Mouse (Mus musculus) limb, embryonic 11.5 days (tissue): Measurements from ENCODE around the gene Bglap2. TPM values are rescaled to one million over a fixed set of nuclear protein-coding genes. Genes with fewer than 3 reads are reported as not detected.

Experiments used
- ATAC-seq: fragments of 200-750 bp; cut with Nextera tagmentation; 2 replicates; pipeline ENCODE4 v1.8.0; 2017; ENCODE audit warnings: low read depth; ENCODE audit not compliant: insufficient number of reproducible peaks, low FRiP score, low TSS enrichment
- DNase-seq: peaks from one replicate; pipeline ENCODE4 v3.0.0-alpha.2; 2015; ENCODE audit warnings: low spot score
- H3K27ac ChIP-seq: fragments of 300-500 bp; sonication (generic); replicated peaks from 2 replicates; pipeline ENCODE4 v1.5.1; 2014; ENCODE audit warnings: low read depth, mild to moderate bottlenecking, low read length
- H3K27me3 ChIP-seq: fragments of 300-500 bp; sonication (generic); 2 replicates; pipeline ENCODE4 v1.6.1; 2014; ENCODE audit warnings: mild to moderate bottlenecking, low read length, mixed read lengths; ENCODE audit not compliant: control insufficient read depth, insufficient read depth
- H3K36me3 ChIP-seq: fragments of 300-500 bp; sonication (generic); 2 replicates; pipeline ENCODE4 v1.6.1; 2014; ENCODE audit warnings: mild to moderate bottlenecking, low read length, moderate library complexity, mixed read lengths; ENCODE audit not compliant: control insufficient read depth, insufficient read depth
- H3K4me1 ChIP-seq: fragments of 300-500 bp; sonication (generic); 2 replicates; pipeline ENCODE4 v1.6.1; 2014; ENCODE audit warnings: low read length, mixed read lengths; ENCODE audit not compliant: control insufficient read depth, insufficient read depth
- H3K4me2 ChIP-seq: fragments of 300-500 bp; sonication (generic); 2 replicates; pipeline ENCODE4 v1.6.1; 2014; ENCODE audit warnings: low read depth, mild to moderate bottlenecking, moderate library complexity; ENCODE audit not compliant: severe bottlenecking
- H3K4me3 ChIP-seq: fragments of 300-500 bp; sonication (generic); 2 replicates; pipeline ENCODE4 v1.5.1; 2014; ENCODE audit warnings: low read depth, low read length
- H3K9ac ChIP-seq: fragments of 300-500 bp; sonication (generic); 2 replicates; pipeline ENCODE4 v1.6.1; 2014; ENCODE audit warnings: mild to moderate bottlenecking, low read length
- H3K9me3 ChIP-seq: fragments of 300-500 bp; sonication (generic); 2 replicates; pipeline ENCODE4 v1.6.1; 2016; ENCODE audit warnings: low read length; ENCODE audit not compliant: control insufficient read depth
- WGBS: fragments of 180-500 bp; shearing (Covaris S2); extraction: QIAGEN DNeasy Blood & Tissue Kit; methylation state at CpG from one replicate; pipeline ENCODE4 v1.1.7; 2014; 5-methylcytosine and 5-hydroxymethylcytosine counted together
- polyA plus RNA-seq: library from polyadenylated mRNA; unstranded; fragments of >200 nt; fragmentation: Nextera tagmentation; extraction: Ambion mirVana; gene quantifications from 2 replicates; pipeline ENCODE4 v1.2.1, GENCODE M21; 2014

The Bglap2 gene
- polyA plus RNA-seq, 1 experiment from 2014 or later, result not detected

DNA sequence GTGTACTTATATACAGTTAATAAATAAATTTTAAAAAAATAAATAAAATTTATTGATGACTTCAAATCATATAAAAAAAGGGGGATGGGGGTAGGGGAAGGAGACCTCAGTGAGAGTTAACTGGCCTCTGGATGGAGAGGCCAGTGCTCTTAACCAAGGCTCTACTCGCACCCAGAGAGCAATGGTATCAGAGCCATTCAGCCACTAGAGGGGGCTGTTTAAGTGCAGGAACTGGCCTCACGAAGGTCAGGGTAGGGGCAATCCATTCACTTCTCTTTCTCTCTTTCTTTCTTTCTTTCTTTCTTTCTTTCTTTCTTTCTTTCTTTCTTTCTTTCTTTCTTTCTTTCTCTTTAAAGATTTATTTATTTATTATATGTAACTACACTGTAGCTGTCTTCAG lies 47.2 kb downstream of the Bglap2 start:
- Histone ChIP-seq H3K4me2 (no peak overlapping the region), H3K4me1 (peaks cover 4% of the 10 kb centered on the region; the same call in 1 of the 2 replicates), H3K27me3 (no peaks in the 10 kb centered on the region), H3K27ac (no peak overlapping the region), H3K9me3 (no peaks in the 10 kb centered on the region), H3K4me3 (no peak overlapping the region), H3K36me3 (peaks cover 3% of the 10 kb centered on the region; the same call in 1 of the 2 replicates), H3K9ac (no peak overlapping the region)
- DNase-seq, result peak; percentile 62
- no peak for ATAC-seq
- WGBS, result 29% methylated on average over 2 of the region's 2 CpGs

DNA sequence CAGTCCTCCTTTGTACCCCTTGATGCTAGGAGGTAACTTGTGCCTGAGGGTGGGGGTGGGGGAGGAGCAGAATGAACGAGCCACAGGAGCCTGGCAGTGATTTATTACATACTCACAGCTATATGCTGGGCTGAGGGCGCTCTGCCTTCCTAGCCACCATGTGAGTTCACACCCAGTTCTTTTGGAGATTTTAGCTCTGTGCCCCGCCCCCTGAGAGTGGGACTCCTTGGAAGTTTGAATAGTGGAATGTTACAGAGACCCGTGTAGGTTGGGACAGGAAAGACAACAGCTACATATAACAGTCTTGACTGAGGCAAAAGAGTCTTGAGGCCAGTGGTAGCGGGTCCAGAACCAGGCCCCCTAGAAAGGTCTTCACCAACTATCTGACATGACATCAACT lies 49.5 kb downstream of the Bglap2 start:
- Histone ChIP-seq H3K4me2 (no peak overlapping the region), H3K36me3 (peaks cover 3% of the 10 kb centered on the region; the same call in 1 of the 2 replicates), H3K9ac (no peak overlapping the region), H3K27ac (no peak overlapping the region), H3K4me3 (no peak overlapping the region), H3K9me3 (no peaks in the 10 kb centered on the region), H3K4me1 (peaks cover 5% of the 10 kb centered on the region; the same call in 1 of the 2 replicates), H3K27me3 (no peaks in the 10 kb centered on the region)
- 48% methylated on average over 5 of the region's 5 CpGs for WGBS
- DNase-seq (no peak), ATAC-seq (no peak)

Other genes starting within 250 kb of the Bglap2 start
- 12.6 and 14.3 TPM in 2 replicates for gene Mef2d, start 236.3 kb downstream of the Bglap2 start, polyA plus RNA-seq
- gene Rhbg, start 124.0 kb downstream of the Bglap2 start, polyA plus RNA-seq, result 0.11 and 0.60 TPM in 2 replicates
- 0.37 and 0.59 TPM in 2 replicates for gene Gm38392, start 91.5 kb downstream of the Bglap2 start, polyA plus RNA-seq
- gene Tsacc, start 81.7 kb downstream of the Bglap2 start, polyA plus RNA-seq, result 11.9 TPM in 2 replicates
- gene Cct3, start 81.6 kb downstream of the Bglap2 start, polyA plus RNA-seq, result 764 and 785 TPM in 2 replicates
- 90.5 and 100 TPM in 2 replicates for gene Glmp, start 53.7 kb downstream of the Bglap2 start, polyA plus RNA-seq
- 1.8 and 3.3 TPM in 2 replicates for gene Tmem79, start 42.6 kb downstream of the Bglap2 start, polyA plus RNA-seq
- gene Smg5, start 42.4 kb downstream of the Bglap2 start, polyA plus RNA-seq, result 44.9 and 49.0 TPM in 2 replicates
- gene Paqr6, start 14.1 kb downstream of the Bglap2 start, polyA plus RNA-seq, result 1.1 and 1.8 TPM in 2 replicates
- gene Bglap3, start 6.0 kb downstream of the Bglap2 start, polyA plus RNA-seq, result not detected in 2 replicates
- gene Bglap, start 5.8 kb upstream of the Bglap2 start, polyA plus RNA-seq, result not detected in 2 replicates
- 174 and 185 TPM in 2 replicates for gene Pmf1, start 31.6 kb upstream of the Bglap2 start, polyA plus RNA-seq
- gene Slc25a44, start 46.4 kb upstream of the Bglap2 start, polyA plus RNA-seq, result 17.7 and 18.9 TPM in 2 replicates
- gene Sema4a, start 82.5 kb upstream of the Bglap2 start, polyA plus RNA-seq, result 5.4 and 5.7 TPM in 2 replicates
- gene Lmna, start 131.3 kb upstream of the Bglap2 start, polyA plus RNA-seq, result 20.3 and 20.4 TPM in 2 replicates
- 42.6 and 43.5 TPM in 2 replicates for gene Mex3a, start 153.7 kb upstream of the Bglap2 start, polyA plus RNA-seq
- gene Rab25, start 169.6 kb upstream of the Bglap2 start, polyA plus RNA-seq, result 2.4 and 3.1 TPM in 2 replicates
- gene Lamtor2, start 174.4 kb upstream of the Bglap2 start, polyA plus RNA-seq, result 78.9 and 89.3 TPM in 2 replicates
- 80.1 and 85.3 TPM in 2 replicates for gene Ubqln4, start 175.1 kb upstream of the Bglap2 start, polyA plus RNA-seq
- gene Ssr2, start 197.2 kb upstream of the Bglap2 start, polyA plus RNA-seq, result 220 and 233 TPM in 2 replicates
- gene Arhgef2, start 227.3 kb upstream of the Bglap2 start, polyA plus RNA-seq, result 132 and 134 TPM in 2 replicates